Mouse (Mus musculus) forebrain, postnatal 0 days (tissue): Measurements from ENCODE around the gene Hps5. TPM values are rescaled to one million over a fixed set of nuclear protein-coding genes. Genes with fewer than 3 reads are reported as not detected.
"Not testable (repeated sequence)": the region's sequence is repeated elsewhere in the genome, so short reads cannot be mapped to it uniquely, and the experiment has no call there.

Experiments used
- ATAC-seq: fragments of 200-750 bp; cut with Nextera tagmentation; 2 replicates; pipeline ENCODE4 v1.8.0; 2017; ENCODE audit warnings: mild to moderate bottlenecking, moderate library complexity
- DNase-seq: peaks from one replicate; pipeline ENCODE4 v3.0.0-alpha.2; 2015
- H3K27ac ChIP-seq: fragments of 300-500 bp; sonication (generic); 2 replicates; pipeline ENCODE4 v1.5.1; 2014; ENCODE audit warnings: low read depth, mild to moderate bottlenecking, antibody characterized with exemption, low read length, moderate library complexity, mixed read lengths
- H3K27me3 ChIP-seq: fragments of 300-500 bp; sonication (generic); 2 replicates; pipeline ENCODE4 v1.6.1; 2014; ENCODE audit warnings: mild to moderate bottlenecking, low read length, mixed read lengths; ENCODE audit not compliant: insufficient read depth
- H3K36me3 ChIP-seq: fragments of 300-500 bp; sonication (generic); 2 replicates; pipeline ENCODE4 v1.6.1; 2014; ENCODE audit warnings: mild to moderate bottlenecking, moderate library complexity; ENCODE audit not compliant: insufficient read depth
- H3K4me1 ChIP-seq: fragments of 300-500 bp; sonication (generic); 2 replicates; pipeline ENCODE4 v1.6.1; 2014; ENCODE audit warnings: antibody characterized with exemption; ENCODE audit not compliant: insufficient read depth
- H3K4me2 ChIP-seq: fragments of 300-500 bp; sonication (generic); 2 replicates; pipeline ENCODE4 v1.6.1; 2014; ENCODE audit warnings: low read depth, mild to moderate bottlenecking, moderate library complexity
- H3K4me3 ChIP-seq: fragments of 300-500 bp; sonication (generic); 2 replicates; pipeline ENCODE4 v1.5.1; 2014; ENCODE audit warnings: low read depth, low read length, mixed read lengths
- H3K9ac ChIP-seq: fragments of 300-500 bp; sonication (generic); 2 replicates; pipeline ENCODE4 v1.6.1; 2014; ENCODE audit warnings: mild to moderate bottlenecking
- H3K9me3 ChIP-seq: fragments of 300-500 bp; sonication (generic); 2 replicates; pipeline ENCODE4 v1.6.1; 2016; ENCODE audit warnings: low read length
- CTCF ChIP-seq: sonication (generic); IDR thresholded peaks from 2 replicates; pipeline ENCODE4 v1.5.1; 2016; ENCODE audit warnings: antibody characterized with exemption, control low read depth, low read depth
- WGBS: fragments of 180-500 bp; shearing (Covaris S2); extraction: QIAGEN DNeasy Blood & Tissue Kit; methylation state at CpG from one replicate; pipeline ENCODE4 v1.1.7; 2014; 5-methylcytosine and 5-hydroxymethylcytosine counted together
- polyA plus RNA-seq: library from polyadenylated mRNA; unstranded; fragments of >200 nt; fragmentation: Nextera tagmentation; extraction: Ambion mirVana; gene quantifications from 2 replicates; pipeline ENCODE4 v1.2.1, GENCODE M21; 2015
- total RNA-seq: library from RNA; depleted of rRNA; stranded (reverse); fragments of >200 nt; gene quantifications from 2 replicates; pipeline ENCODE4 v1.2.3, GENCODE M21; 2014

Hps5 gene
- total and polyA plus RNA-seq, 2 experiments from 2014 or later = 6.9 to 24.5 TPM

DNA sequence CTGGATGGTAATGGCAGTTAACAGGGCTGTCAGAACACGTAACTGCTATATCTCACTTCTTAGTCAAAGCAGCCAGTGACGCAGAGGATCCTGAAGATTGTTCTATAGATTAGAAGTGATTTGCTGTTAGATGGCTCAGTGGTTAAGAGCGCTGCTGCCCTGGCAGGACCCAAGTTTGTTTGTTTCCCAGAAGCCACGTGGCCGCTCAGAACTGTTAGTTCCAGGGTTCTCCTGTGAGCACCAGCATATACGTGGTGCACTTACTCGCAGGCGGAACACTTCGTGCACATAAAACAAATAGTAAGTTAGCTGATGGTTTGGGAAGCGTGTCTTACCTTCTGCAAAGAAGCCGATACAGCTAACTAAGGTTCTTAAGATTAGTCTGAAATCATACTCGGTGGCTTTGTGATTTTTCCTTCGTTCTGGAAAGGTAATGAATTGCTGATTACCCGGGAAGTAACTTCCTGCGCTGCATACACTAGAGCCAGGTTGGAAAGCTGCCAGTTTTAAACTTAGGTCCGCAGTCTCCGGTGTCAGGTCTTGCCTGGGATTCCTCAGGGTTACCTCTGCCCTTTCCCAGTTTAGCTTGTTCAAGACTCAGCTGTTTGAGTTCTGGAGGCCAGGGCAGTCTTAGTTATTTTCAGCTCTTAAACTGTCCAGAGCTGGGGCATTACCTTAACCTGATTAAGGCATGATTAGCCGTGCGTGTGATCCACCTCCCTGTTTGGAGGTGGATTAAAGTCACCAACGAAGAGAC, 31.4 kb upstream of the Hps5 start:
- TF ChIP-seq CTCF = no peak
- no peak overlapping the region for H3K9ac ChIP-seq
- 78% methylated on average over 20 of the region's 20 CpGs for whole genome bisulfite sequencing
- no peaks in the 10 kb centered on the region for H3K4me1 ChIP-seq
- H3K27ac ChIP-seq = no peak overlapping the region
- no peak overlapping the region for H3K4me2 ChIP-seq
- ATAC-seq (no peak), DNase-seq (no peak)
- H3K4me3 ChIP-seq = no peak overlapping the region
- no peaks in the 10 kb centered on the region for H3K9me3 ChIP-seq
- no peaks in the 10 kb centered on the region for H3K27me3 ChIP-seq
- peaks cover 18% of the 10 kb centered on the region for H3K36me3 ChIP-seq

DNA sequence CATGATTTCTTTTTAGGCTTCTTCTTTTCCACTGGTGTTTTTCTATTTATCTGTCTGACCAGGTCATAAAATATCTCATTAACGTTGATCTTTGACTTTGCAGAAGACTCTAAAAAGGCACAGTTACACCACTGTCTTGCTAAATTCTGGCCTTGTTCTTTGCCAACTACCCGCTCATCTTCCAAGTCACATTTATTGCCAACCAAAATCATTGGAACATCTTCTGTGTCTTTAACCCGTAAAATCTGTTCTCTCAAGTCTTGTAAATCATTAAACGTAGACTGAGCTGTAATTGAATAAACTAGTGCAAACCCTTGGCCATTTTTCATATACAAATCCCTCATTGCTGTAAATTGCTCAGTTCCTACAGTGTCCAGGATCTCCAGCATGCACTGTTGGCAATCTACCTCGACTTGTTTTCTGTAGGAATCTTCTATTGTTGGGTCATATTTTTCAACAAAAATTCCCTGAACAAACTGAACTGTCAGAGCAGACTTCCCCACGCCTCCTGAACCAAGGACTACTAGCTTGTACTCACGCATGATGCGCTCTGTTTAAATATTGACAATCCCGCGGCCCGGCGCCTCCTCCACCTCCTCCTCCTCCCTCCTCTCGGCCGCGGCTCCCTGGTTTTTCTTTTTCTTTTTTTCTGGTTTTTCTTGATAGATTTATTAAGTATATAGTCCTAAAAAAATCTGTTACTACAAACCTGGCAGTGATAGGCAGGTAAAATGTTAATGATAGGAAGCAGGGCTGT, 25.2 kb upstream of the Hps5 start:
- ATAC-seq, DNase-seq, H3K9ac ChIP-seq, H3K4me2 ChIP-seq, H3K27me3 ChIP-seq, H3K27ac ChIP-seq, H3K4me1 ChIP-seq, H3K4me3 ChIP-seq, H3K9me3 ChIP-seq: not testable (repeated sequence)
- 80% methylated on average over 15 of the region's 15 CpGs for whole genome bisulfite sequencing
- H3K36me3 ChIP-seq = peaks cover 57% of the 10 kb centered on the region

DNA sequence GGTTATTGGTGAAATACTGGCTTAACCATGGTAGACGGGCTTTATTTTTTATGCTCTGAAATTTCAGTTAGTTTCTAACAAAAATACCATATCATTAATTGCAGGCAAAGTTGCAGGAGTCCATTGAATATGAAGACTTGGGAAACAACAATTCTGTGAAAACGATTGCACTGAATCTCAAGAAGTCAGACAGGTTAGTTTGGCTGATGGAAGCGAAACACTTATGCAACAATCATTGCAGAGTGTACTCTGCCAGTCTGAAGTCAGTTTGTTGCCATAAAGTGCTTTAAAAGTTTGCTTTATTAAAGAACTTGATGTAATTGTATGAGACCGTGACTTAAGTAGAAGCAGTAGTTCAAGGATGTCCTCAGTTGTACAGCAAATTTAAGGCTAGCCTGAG, 18.1 kb upstream of the Hps5 start:
- DNase-seq = no peak
- 94% methylated on average over 4 of the region's 4 CpGs for WGBS
- no peaks in the 10 kb centered on the region for H3K9me3 ChIP-seq
- no peak for TF ChIP-seq CTCF
- H3K27ac ChIP-seq = no peak overlapping the region
- H3K36me3 ChIP-seq = peaks cover 68% of the 10 kb centered on the region
- H3K4me3 ChIP-seq = no peak overlapping the region
- no peak overlapping the region for H3K4me2 ChIP-seq
- H3K27me3 ChIP-seq = no peaks in the 10 kb centered on the region
- no peak for ATAC-seq
- H3K4me1 ChIP-seq = no peaks in the 10 kb centered on the region
- H3K9ac ChIP-seq = no peak overlapping the region

DNA sequence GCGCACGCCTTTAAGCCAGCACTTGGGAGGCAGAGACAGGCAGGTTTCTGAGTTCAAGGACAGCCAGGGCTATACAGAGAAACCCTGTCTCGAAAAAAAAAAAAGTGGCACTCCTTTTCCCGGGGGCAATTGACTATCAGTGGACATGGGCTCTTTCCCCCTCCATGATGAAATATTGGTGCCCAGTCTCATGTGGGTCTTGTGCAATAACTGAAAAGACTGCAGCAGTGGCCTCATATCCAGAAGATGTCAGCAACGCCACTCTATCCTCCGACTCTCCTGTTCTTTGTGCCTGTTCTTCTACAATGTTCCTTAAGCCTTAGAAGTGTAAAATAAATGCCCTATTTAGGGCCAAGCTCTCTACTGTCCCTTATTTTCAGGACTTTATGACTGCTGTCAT, 14.5 kb upstream of the Hps5 start:
- Histone ChIP-seq H3K4me1 (no peaks in the 10 kb centered on the region), H3K9ac (no peak overlapping the region), H3K4me3 (no peak overlapping the region), H3K4me2 (no peak overlapping the region), H3K9me3 (no peaks in the 10 kb centered on the region), H3K27me3 (no peaks in the 10 kb centered on the region), H3K36me3 (peaks cover 59% of the 10 kb centered on the region), H3K27ac (no peak overlapping the region)
- ATAC-seq (no peak), DNase-seq (no peak)
- TF ChIP-seq CTCF = no peak
- 95% methylated on average over 6 of the region's 6 CpGs for WGBS

DNA sequence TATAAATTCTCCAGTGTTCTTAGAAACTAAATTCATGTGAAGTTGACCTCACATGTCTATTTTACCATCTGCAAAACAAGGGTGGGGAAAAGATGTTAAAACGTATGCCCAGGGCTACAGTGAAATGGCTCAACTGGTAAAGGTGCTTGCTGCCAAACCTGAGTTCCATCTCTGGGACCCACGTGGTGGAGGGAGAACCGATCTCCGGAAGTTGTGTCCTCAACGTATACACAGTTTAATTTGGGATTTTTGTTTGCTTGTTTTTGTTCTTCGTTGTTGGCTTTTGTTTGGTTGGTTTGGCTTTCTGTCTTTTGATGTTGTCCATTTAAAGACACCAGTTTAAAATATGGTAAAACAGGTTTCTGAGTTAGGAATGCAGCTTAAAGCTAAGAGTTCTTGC, 915 bp upstream of the Hps5 start:
- Histone ChIP-seq H3K36me3 (peaks cover 18% of the 10 kb centered on the region), H3K4me2 (peak overlapping the region; percentile 91), H3K27me3 (no peaks in the 10 kb centered on the region), H3K4me3 (peak overlapping the region; percentile 97), H3K27ac (no peak overlapping the region), H3K4me1 (peaks cover 16% of the 10 kb centered on the region), H3K9me3 (no peaks in the 10 kb centered on the region), H3K9ac (peak overlapping the region; percentile 94)
- DNase-seq = no peak
- no peak for ATAC-seq
- TF ChIP-seq CTCF = no peak
- WGBS = 65% methylated on average over 6 of the region's 6 CpGs

DNA sequence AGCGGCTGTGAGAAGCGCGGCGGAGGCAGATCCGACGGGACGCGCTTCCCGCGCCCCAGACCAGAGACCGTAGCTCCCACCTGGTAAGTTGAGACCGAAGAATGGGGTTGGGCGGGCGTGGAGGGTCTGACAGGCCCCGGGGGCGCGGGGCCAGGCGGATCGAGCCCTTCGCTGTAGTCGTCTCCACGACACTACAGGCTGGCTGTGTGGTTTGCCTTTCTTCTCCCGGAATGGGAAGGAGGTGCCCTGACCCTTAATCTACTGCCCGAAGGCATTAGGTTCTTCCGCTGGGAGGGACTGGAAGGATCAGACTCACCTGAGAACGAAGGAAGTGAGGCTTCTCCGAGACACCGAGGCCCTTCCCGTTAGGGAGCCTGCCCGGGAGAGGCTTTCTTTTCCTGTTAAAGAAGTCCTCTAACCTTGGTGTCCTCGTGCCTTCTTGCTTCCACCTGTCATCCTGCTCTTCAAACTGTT, 379 bp upstream of the Hps5 start:
- Histone ChIP-seq H3K4me3 (peak overlapping the region; percentile 97), H3K4me1 (peaks cover 16% of the 10 kb centered on the region), H3K36me3 (peaks cover 14% of the 10 kb centered on the region), H3K4me2 (peak overlapping the region; percentile 91), H3K27ac (peak overlapping the region; percentile 91; the same call in 1 of the 2 replicates), H3K27me3 (no peaks in the 10 kb centered on the region), H3K9ac (peak overlapping the region; percentile 94), H3K9me3 (no peaks in the 10 kb centered on the region)
- peak; percentile 4 for DNase-seq
- ATAC-seq = peak; percentile 48
- TF ChIP-seq CTCF = no peak
- WGBS = under 1% methylated on average over 31 of the region's 31 CpGs

DNA sequence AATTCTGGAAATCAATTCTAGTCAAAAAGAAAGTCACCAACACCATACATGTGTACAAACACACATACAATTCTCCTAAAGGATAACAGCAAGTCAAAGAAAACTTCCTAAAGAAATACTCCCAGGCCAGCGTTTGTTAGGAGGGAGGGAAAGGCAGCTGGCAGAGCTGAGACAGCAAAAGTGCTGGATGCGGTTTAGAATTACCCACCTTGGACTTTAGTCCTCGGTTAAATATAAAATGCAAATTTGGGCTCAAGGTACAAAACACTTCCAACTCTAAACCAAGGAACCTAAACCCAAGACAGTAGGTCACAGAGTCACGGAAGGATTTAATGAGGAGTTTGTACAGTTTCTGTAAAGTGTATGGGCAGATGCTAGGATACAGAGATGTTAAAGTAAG, 2.0 kb downstream of the Hps5 start:
- H3K4me3 ChIP-seq = no peak overlapping the region
- no peak overlapping the region for H3K4me2 ChIP-seq
- no peak overlapping the region for H3K27ac ChIP-seq
- H3K27me3 ChIP-seq = no peaks in the 10 kb centered on the region
- TF ChIP-seq CTCF = no peak
- peaks cover 3% of the 10 kb centered on the region for H3K36me3 ChIP-seq
- no peaks in the 10 kb centered on the region for H3K9me3 ChIP-seq
- DNase-seq (no peak), ATAC-seq (no peak)
- WGBS = 88% methylated on average over 4 of the region's 4 CpGs
- H3K9ac ChIP-seq = no peak overlapping the region
- peaks cover 16% of the 10 kb centered on the region for H3K4me1 ChIP-seq
